Mouse (Mus musculus) kidney, adult 2 months (tissue): ENCODE results near the gene Tenm4.

Experiments
- CTCF ChIP-seq: fragments of 200-500 bp; conservative IDR thresholded peaks from 2 replicates; pipeline ENCODE4 v1.5.1; 2011; ENCODE audit warnings: low read depth, mild to moderate bottlenecking, control low read depth, low read length, moderate library complexity, mixed read lengths; ENCODE audit not compliant: insufficient read depth, insufficient read length
- POLR2A ChIP-seq: fragments of 200-500 bp; IDR thresholded peaks from one replicate; pipeline ENCODE4 v1.6.1; 2011; ENCODE audit warnings: low read depth, low read length, control low read depth

DNA sequence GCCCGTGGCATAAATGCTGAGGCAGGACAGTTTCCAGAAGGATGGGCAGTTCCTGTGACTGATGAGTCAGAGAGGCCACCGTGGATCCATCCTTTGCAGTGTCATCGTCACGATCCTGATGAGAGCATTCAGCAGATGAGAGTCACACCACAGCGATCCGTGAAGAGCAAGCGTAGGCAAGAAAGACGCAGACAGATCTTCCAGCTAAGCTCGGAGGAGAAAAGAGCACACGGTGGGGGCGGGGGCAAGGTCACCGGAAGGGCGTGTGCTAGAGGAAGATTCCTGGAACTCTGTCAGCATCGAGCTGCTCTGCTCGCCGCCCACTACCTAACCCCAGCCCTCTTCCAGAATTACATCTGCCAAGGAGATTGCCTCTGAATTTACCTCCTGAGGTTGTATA lies 323.0 kb downstream of the Tenm4 start:
- TF ChIP-seq POLR2A (no peak), CTCF (no peak)
